Mouse (Mus musculus): ENCODE results near the gene Cntnap5c. TPM values are rescaled to one million over a fixed set of nuclear protein-coding genes. Genes with fewer than 3 reads are reported as not detected.
"Not testable (repeated sequence)": the region's sequence is repeated elsewhere in the genome, so short reads cannot be mapped to it uniquely, and the experiment has no call there.

Gene Cntnap5c
- not detected for total RNA-seq (2021)

DNA sequence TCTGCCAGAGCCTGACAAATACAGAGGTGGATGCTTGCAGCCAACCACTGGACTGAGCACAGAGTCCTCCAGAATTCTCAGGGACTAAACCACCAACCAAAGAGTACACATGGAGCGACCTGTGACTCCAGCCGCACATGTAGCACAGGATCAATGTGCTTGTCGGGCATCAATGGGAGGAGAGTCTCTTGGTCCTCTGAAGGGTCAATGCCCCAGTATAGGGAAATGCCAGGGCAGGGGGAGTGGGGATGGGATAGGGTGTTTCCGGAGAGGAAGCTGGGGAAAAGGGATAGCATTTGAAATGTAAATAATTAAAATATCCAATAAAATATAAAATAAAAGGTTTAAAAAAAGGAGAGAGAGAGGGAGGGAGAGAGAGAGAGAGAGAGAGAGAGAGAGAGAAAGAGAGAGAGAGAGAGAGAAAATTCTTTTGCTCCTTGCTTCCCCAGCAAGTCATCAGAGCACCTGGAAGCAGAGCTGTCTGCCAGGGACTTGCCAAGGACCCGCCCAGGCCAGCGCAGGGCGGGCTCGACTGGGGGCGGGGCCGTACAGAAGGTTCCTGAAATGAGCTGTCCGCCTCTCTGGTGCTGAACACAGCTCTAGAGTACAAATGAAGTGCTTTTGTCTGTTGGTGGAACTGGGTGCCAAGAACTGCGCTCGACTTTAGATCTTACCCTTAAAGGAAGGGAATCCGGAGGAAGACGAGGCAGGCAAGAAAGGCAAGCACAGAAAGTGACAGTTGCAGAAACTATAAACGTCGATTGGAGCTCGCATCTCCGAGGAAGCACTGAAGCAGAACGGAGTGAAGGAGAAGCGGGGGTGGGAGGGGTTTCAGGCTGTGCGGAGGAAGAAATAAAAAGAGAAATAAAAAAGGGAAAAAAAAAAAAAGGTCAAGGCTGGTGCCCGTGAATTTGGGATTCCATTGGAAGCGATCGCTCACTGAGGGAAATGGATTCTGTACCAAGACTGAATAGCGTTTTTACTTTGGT lies at the start of gene Cntnap5c:
Gene Cntnap5c (plus strand): TSS at position 949 of the 989 bp plus-strand sequence.
- peak; percentile 10 to 12 for DNase-seq
- intact Hi-C loops (cut with DNase I): no loop called here

DNA sequence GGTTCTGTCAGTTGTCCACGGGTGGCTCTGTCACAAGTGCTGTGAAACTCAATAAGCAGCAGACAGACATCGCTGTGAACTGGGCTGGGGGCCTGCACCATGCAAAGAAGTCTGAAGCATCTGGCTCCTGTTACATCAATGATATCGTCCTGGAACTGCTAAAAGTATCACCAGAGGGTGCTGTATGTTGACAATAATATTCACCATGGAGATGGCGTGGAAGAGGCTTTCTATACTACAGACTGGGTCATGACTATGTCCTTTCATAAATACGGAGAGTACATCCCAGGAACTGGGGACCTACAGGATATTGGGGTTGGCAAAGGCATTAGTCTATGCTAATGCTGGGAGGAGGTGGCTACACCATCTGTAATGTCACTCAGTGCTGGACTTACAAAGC lies 27.3 kb upstream of the Cntnap5c start, which contains the start of gene Gm21834:
Gene Gm21834 (minus strand): TSS at position 101 of the 400 bp plus-strand sequence.
- intact Hi-C loops (cut with DNase I): no loop called here
- no peak for DNase-seq

DNA sequence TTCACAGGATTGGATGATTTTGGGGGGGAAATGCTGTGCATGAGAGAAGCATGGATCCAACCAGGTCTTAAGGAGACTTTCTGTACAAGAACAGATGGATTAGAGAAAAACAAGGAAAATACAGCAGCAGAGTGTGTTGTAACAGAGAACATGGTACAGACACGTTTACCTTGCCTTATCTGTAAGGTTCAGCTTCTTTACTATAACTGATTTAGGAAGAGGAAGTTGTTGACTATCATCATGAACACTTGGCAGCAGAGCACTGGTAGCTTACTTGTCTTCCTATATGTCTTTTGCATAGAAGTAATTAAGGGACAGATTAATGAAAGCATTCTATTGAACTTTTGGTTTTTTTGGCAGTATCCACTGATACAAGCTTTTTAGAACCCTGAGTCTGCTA lies 11.3 kb upstream of the Cntnap5c start:
- no peak for DNase-seq
- intact Hi-C loops (cut with DNase I): no loop called here

GRCm38 (mm10) chr17:57767306-57767705 lies 2.1 kb upstream of the Cntnap5c start:
- DNase-seq: no peak
- intact Hi-C loops (cut with DNase I): no loop called here

- intact Hi-C loops (cut with DNase I): loop anchor here (5.0 kb wide), 1 partner anchor 1141 kb away; no protein-coding TSS in a partner anchor
- DNase-seq: no peak
Measured at GRCm38 (mm10) chr17:57770904-57771303, 1.5 kb downstream of the Cntnap5c start.

DNA sequence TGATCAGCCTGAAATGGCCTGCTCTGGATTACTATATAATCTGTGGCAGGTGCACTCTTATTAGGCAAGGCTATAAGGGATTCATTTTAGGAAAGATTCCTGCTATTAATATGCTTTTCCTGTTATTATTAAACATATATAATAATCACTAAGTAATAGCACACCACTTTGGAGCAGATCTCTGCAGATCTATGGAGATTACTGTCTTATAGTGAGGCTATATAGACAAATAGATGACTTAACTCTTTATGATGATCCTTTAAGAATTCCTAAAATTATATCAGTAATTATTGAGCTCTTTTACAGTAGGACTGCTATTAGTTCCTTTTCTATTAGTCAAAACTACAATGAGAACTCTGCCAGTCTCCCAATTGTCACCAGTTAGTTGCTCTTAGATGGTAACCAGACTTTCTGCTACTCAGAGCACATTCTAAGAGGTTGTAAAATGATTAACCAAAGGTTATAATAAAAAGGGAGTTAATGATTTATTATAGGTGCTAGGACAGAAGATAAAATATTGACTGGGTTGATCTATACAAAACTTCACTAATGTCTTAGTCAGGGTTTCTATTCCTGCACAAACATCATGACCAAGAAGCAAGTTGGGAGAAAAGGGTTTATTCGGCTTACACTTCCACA lies 18.9 kb downstream of the Cntnap5c start:
- intact Hi-C loops (cut with DNase I): no loop called here
- no peak for DNase-seq

GRCm38 (mm10) chr17:57795408-57795807 lies 26.0 kb downstream of the Cntnap5c start:
- intact Hi-C loops (cut with DNase I): no loop called here
- DNase-seq: no peak

GRCm38 (mm10) chr17:57796668-57797311 lies 27.4 kb downstream of the Cntnap5c start:
- intact Hi-C loops (cut with DNase I): no loop called here
- no peak for DNase-seq

GRCm38 (mm10) chr17:57799414-57799985 lies 30.1 kb downstream of the Cntnap5c start:
- intact Hi-C loops (cut with DNase I): no loop called here
- no peak for DNase-seq

GRCm38 (mm10) chr17:57801180-57801579 lies 31.8 kb downstream of the Cntnap5c start:
- no peak for DNase-seq

DNA sequence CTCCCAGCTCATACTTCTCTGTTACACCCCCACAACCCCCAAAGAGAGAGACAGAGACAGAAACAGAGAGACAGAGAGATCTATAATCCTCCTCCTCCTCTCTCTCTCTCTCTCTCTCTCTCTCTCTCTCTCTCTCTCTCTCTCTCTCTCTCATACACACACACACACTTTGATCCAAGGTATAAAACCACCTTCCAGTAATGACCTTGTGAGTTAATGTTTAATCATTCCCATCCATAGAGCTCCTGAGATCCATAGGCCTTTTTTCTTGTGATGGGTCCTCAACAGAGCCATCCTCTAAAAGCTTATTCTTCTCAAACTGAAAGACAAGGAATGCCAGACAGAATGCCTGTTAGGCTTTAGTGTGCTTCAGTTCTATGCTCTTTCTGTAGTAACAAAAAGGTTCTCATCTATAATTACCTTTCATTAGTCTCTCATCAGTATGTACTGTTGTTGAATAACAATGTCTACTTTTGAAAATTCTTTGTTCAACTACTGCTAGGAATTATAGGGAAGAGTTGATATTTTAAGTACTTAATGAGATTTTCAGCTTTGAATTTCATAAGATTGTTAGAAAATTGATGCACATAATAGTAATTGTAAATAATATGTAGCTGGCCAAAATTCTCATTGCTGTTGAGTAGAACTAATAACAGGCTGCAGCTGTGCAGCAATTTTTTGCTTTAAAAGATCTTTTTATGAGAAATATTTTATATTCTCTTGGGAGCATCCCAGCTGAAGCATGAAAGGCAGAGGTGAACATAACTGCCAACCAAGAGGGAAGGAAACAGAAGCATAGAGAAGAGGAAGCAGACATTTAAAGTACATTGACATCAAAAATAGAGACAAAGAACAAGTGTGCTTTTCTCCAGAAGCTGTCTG lies 68.0 kb downstream of the Cntnap5c start:
- intact Hi-C loops (cut with DNase I): no loop called here
- no peak for DNase-seq

More at GRCm38 (mm10) chr17:57801180-57801579, 31.8 kb downstream of the Cntnap5c start:
- intact Hi-C loops (cut with DNase I): no loop called here

- intact Hi-C loops (cut with DNase I); DNase-seq: not testable (repeated sequence)
Measured at GRCm38 (mm10) chr17:57855811-57856210, 86.4 kb downstream of the Cntnap5c start.

- intact Hi-C loops (cut with DNase I): no loop called here
- no peak for DNase-seq
Measured at GRCm38 (mm10) chr17:57865996-57866395, 96.6 kb downstream of the Cntnap5c start.

DNA sequence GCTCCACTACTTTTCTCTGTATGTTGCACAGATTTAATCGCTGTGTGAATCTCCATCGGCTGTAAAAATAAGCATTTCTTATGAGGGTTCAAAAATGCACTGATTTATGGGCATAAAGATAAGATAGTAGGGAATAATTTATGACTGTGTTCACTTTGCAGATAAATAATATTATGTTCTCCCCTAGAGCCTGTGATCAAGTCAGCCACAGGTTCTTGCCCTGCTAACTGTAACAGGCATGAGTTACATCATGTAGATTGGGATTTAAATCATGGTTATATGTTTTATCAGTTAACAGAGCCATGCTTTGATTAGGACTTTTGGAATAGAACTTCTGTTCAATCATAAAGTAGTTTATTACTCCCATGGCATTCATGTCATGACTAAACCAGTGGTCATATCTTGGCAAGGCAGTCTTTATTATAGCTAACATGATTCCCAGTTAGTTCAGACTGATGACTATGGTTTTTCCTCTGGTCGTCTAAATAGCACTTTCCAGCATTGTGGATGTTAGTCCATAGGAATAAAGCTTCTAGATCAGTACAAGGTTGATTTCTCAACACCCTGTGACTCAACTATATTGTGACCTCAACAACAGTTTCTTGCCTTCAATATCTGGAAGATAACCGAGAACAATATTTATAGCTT lies 118.5 kb downstream of the Cntnap5c start:
- intact Hi-C loops (cut with DNase I): no loop called here
- no peak for DNase-seq

GRCm38 (mm10) chr17:57911770-57912293 lies 142.5 kb downstream of the Cntnap5c start:
- intact Hi-C loops (cut with DNase I): no loop called here

GRCm38 (mm10) chr17:57984230-57984629 lies 214.9 kb downstream of the Cntnap5c start:
- DNase-seq: no peak
- intact Hi-C loops (cut with DNase I): no loop called here

More at GRCm38 (mm10) chr17:57911770-57912293, 142.5 kb downstream of the Cntnap5c start:
- no peak for DNase-seq

- intact Hi-C loops (cut with DNase I): no loop called here
- DNase-seq: no peak
Measured at GRCm38 (mm10) chr17:57988420-57988819, 219.1 kb downstream of the Cntnap5c start.

DNA sequence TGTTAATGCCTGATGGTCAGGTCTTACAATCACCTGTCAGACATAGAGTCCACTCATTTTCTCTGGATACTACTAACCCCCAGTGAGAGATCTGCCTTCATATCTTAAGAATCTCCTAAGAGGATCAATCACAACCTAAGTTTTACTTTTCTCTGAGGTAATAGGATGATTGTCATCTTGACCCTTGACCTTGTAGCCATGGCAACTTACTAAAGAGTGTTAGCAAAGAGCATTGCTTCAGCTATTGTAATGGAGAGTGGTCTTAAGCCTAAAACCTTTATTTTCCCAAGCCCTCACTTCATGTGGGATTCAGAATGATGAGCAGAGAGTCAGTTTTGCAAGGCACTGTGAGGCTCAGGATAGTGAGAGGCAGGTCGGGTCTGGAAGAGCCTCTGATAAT lies 227.1 kb downstream of the Cntnap5c start:
- intact Hi-C loops (cut with DNase I): no loop called here
- no peak for DNase-seq

GRCm38 (mm10) chr17:57999080-57999479 lies 229.7 kb downstream of the Cntnap5c start:
- intact Hi-C loops (cut with DNase I): no loop called here
- DNase-seq: no peak

All from heart, postnatal 10 days (tissue).